Mouse (Mus musculus): Measurements from ENCODE around the gene Fiz1.

Gene Fiz1

DNA sequence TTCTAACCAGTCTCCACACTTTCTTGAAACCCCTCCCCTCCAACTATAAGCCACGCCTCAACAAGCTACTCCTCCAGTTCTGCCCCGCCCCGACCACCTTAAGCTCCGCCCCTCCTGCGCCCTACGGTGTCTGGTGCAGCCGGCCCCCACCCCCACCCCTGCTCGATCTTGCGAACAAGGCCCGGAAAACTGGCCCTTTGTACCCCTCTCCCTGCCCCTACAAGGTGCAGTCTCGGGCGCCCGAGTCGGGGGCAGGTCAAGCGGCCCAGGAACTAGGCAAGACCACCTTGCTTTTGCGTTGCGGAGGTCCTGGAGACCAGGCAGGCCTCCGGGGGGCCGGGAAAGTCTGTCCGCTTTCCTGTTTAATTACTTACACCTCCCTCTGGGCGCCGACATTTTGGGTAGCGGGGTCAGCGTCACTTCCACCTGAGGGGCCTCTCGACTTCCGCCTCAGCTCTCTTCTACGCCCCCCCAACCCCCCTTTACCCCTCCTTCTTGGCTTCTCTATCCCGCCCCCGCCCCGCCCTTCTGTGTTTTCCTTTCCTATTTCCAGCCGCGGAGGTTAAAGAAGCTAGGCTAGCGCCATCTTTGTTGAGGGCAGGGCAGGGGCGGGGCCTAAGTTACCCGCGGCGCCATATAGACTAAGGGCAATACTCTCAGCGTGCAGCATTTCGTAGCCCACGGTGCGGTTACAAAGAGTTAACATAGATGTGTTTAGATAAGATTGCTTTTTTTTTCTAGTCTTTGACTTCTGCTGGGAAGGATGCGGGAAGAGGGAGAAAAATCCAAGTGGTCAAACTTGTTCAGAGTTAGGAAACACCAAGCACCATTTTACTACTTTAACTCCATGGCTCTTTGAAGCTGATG lies at the start of gene Fiz1, which contains the start of gene Zfp524:
Fiz1 (minus strand) TSS at position 447 of the 867 bp plus-strand sequence.
Zfp524 (plus strand) TSS at position 165 of the 867 bp plus-strand sequence.
- DNase-seq (ENCODE audit: low spot score in 2 of 2) = peak; percentile 91 to 98

DNA sequence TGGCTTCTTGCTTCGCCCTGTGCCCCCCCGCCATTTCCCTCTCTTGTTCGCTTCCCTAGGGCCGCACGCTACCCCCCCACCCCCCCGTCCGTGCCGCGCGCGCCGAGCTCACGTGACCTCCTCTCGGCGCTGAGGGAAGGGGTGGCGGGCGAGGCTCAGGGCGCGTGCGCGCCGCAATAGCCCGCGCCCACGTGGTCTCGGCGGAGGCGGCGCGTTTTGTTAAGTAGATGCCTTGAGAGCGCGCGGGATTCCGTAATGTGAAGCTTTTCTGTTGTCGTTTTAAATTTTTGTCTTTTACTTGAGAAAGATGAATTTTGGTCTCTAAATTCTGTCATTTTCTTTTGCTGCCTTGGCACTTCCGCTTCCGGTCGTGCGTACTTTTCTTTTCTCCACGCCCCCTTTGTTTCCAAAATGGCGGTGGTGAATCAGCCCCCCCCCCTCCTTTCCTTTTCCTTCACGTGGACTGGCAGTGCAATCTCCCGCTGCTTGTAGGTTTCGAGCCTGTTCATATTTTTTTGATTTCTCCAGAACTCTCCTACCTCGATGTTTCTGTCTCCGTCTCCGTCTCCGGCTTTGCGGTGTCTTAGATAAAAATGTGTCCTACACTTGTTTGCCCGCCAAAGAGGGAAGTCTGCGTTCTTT lies 48.0 kb upstream of the Fiz1 start:
- DNase-seq (ENCODE audit: low spot score in 2 of 2) = no peak

DNA sequence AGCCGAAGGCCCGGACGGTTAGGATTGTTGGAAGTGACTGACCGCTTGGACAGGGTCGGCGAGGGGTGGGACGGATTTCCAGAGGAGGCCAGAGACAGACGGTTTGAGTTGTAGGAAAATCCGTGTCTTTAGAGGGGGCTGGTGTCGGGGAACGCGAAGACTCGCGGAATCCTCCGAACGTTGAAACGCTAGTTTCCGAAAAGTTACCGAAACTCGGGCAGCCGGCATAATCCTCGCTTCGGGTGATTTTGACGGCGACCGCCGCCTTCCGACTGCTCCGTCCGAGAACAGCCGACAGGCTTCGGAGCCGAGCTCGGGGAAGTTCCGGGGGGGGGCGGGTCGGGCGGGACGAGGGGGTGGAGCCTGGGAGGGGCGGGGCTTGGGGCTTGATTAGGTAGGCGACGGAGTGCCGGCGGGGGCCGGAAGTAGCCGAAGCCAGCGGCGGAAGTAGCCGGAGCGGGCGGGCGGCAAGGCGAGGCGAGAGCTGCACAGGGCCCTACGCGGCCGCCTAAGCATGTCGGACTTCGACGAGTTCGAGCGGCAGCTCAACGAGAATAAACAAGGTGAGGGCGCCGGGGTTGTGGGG lies 47.4 kb upstream of the Fiz1 start, which contains the start of gene U2af2:
U2af2 (plus strand) TSS at position 370 of the 586 bp plus-strand sequence.
- peak; percentile 82 to 87 for DNase-seq (ENCODE audit: low spot score in 2 of 2)

DNA sequence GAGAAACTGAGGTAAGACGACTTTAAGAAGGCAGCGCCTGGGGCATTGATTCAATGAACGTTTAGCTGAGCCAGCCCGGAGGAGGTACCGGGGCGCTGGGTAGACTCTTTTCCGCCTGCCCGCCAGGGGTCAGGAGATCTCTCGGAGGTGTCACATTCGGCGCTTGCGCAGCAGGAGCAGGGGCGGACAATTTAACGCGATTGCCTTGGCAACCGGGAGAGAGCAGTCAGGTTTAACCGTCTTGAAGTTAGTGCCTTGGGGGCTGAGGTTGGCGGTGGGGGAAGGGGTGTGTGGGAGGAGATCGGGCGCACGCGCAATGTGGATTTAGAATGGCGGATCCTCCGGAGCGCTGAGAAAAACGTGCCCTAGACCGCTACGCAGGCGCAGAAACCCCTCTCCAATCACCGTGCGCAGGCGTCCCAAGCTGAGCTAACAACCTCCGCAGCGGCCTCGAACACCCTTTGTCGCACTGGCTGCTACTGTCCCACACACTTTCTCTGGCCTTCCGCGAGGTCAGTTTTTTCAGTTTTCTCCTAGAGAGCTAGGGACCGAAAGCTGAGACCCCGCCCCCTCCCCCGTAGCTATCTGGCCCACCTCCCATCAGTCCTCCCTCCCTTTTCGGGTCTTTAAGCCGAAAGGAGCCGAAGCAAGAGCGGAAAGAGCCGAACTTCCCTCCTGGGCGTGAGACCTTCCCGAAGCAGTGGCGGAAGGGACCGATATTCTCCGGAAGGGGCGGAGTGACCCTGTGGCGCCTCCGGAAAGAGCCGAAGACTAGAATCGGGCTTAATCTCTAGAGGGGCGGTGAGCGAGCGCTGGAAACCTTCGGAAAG lies 46.7 kb upstream of the Fiz1 start:
- DNase-seq (ENCODE audit: low spot score in 2 of 2) = peak; percentile 96 to 99

DNA sequence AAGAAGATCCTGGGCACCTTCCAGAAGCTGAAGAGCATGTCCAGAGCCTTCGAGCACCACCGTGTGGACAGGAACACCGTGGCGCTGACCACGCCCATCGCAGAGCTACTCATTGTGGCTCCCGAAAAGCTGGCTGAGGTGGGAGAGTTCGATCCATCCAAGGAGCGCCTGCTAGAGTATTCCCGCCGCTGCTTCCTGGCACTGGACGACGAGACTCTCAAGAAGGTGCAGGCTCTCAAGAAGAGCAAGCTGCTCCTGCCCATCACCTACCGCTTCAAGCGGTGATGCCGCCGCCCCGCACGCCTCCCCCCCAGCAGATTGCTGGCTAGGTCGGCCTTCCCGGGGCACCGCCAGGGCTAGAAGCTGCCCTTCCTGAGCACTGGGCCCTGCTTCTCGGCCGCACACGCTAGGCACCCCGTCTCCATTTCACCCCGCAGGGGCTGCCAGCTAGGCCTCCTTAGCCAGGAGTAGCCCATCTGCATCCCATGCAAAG lies 45.8 kb upstream of the Fiz1 start:
- peak in 1 of 2 experiments; percentile 81 for DNase-seq (ENCODE audit: low spot score in 2 of 2)

DNA sequence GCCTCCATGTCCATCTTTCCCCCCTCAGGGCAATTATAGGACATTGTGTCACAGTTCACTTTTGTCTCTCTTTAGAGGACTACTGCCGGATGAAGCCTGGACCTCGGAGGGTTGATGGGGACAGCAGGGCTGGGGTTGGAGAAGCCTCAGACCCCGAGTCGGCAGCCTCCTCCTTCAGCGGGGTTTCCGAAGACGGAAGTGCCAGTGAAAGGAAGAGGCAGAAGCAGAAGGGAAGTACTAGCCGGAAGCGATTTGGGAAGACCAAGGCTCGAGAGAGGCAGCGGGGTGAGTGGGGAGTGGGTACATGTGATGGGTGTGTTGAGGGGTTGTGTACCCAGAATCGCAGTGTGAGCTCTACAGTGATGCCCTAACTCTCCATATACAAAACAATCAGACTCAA lies 44.9 kb upstream of the Fiz1 start:
- DNase-seq (ENCODE audit: low spot score in 2 of 2) = no peak

DNA sequence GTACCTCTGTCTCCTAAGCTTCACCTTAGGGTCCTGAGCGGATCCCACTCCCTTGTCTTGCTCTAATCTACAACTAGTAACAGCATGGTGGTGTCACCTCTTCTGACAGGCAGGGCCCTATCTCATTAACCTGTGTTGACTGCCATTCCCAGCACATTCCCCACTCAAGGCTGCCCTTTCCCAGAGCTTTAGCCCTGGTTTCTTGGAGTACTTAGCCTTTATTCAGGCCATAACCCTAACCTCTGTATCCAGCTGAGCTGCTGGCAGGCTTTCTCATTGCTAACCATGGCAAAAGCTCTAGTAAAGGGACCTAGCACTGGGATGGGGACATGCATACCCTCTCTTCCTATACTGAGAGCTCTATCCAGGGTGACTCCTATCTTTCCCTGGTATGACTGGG lies 44.1 kb upstream of the Fiz1 start:
- no peak for DNase-seq (ENCODE audit: low spot score in 2 of 2)

DNA sequence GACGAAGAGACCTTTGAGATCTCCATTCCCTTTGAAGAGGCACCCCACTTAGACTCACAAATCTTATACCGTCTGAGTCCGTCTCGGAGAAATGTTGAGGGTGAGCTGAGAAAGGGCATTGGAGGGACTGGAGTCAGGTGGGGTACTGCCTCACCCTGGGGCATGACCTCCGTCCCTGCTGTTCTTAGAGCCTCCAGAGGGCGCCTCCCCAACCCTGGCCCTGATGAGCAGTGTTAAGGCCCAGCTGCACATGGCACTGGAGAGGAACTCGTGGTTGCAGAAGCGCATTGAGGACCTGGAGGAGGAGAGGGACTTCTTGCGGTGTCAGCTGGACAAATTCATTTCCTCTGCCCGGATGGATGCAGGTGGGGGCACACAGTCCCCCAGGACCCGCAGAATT lies 43.3 kb upstream of the Fiz1 start:
- no peak for DNase-seq (ENCODE audit: low spot score in 2 of 2)

DNA sequence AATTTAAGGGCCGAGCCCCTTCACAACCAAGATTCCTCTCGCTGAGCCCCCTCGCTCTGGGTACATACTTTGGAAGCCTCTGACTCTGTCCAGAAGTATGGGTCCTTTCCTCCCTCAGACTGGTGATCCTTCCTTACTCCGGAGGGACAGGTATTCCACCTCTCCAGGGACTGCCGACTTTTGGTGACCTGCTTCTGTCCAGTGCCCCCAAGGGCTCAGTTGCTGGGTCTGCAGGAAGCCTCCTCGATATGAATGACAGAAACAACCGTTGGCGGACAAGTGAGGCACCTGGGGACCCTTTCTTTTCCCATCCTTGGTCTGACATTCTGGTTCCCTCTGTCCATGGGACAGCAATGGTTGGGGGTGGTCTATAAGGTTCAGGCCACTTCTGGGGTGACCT lies 42.9 kb upstream of the Fiz1 start:
- DNase-seq (ENCODE audit: low spot score in 2 of 2) = no peak

DNA sequence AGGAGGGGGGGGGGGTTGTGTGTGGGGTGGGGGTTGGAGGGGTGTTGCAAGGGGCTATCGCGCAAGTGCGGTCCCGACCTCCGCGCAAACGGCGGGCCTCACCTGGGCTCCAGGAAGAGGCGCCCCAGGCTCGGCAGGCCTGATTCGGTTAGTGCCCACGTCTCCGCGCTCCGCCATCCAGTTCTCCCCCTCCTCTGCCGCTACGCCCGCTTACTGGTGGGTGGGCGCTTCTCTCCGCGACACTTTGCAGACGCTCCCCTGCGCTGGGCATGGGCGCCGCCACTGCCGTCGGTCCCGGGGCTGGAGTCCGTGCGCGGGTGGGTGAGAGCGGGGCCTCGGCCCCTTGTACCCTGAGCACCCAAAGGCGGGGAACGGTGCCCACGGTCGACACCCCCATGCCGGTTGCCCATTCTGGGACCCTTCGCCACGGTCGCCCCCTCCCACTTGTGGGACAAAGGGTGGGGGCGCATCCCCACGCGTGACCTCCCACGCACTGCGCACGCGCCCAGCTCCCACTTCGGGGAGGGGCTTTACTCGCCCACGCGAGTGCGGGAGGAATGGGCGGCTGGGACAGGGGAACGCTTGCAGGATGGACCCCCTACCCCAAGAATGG lies 42.3 kb upstream of the Fiz1 start:
- no peak for DNase-seq (ENCODE audit: low spot score in 2 of 2)

DNA sequence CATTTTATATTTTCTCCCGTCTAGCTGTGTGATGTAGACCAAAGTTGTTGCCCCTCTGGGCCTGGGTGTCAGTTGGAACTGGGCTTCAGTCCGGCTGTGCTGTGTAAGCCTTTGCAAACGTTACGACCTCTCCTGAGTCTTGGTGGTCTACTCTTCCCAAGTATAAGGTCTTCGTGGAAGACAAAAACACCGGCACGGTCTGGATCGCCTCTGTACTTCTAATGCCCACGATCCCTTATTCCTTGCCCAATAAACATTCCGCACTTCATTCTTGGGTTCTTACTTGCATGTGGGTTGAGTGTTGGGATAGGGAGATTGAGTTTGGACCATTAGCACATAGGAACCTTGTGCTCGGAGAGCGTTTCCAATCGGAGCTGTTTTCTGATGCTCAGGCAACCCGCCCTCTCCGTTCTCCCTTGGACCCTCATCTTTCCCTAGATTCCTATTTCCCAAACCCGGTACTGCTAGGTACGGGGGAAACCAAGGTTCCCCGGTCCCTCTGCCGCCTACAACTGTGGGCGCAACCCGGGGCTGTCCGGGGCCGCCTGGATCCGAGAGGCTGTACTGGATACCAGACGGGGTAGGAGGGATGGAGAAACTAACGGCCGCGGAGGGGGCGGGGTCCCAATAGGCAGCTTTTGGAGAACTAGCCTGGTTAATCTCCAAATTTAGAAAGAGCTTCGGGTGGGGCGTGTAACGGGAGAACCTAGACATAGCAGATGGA lies 39.1 kb upstream of the Fiz1 start:
- no peak for DNase-seq (ENCODE audit: low spot score in 2 of 2)

DNA sequence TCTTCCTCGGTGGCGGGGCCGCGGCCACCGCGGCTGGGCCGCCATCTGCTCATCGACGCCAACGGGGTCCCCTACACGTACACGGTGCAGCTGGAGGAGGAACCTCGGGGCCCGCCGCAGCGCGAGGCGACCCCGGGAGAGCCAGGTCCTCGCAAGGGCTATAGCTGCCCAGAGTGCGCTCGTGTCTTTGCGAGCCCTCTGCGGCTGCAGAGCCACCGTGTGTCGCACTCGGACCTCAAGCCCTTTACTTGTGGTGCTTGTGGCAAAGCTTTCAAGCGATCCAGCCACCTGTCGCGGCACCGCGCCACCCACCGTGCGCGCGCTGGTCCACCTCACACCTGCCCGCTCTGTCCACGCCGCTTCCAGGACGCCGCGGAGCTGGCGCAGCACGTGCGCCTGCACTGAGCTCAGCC lies 38.4 kb upstream of the Fiz1 start:
- no peak for DNase-seq (ENCODE audit: low spot score in 2 of 2)

DNA sequence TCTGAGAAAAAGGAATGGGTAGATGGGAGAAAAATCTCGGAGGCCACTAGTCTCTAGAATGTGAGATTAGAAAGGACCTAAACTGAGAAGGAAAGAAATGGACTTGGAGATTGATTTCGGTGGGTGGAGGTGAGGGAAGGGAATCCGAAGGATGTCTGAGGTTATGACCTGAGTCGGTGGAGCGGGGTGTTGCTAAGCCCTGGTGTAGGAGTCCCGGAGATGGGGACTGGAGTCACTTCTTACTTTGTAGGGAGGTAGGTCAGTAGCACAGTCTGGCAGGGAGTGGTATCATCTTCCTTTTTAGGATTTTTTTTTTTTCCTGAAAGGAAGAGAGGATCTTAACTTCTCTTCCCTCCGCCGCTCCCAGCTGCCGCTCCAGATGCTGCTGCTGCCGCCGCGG lies 37.9 kb upstream of the Fiz1 start:
- DNase-seq (ENCODE audit: low spot score in 2 of 2) = no peak

DNA sequence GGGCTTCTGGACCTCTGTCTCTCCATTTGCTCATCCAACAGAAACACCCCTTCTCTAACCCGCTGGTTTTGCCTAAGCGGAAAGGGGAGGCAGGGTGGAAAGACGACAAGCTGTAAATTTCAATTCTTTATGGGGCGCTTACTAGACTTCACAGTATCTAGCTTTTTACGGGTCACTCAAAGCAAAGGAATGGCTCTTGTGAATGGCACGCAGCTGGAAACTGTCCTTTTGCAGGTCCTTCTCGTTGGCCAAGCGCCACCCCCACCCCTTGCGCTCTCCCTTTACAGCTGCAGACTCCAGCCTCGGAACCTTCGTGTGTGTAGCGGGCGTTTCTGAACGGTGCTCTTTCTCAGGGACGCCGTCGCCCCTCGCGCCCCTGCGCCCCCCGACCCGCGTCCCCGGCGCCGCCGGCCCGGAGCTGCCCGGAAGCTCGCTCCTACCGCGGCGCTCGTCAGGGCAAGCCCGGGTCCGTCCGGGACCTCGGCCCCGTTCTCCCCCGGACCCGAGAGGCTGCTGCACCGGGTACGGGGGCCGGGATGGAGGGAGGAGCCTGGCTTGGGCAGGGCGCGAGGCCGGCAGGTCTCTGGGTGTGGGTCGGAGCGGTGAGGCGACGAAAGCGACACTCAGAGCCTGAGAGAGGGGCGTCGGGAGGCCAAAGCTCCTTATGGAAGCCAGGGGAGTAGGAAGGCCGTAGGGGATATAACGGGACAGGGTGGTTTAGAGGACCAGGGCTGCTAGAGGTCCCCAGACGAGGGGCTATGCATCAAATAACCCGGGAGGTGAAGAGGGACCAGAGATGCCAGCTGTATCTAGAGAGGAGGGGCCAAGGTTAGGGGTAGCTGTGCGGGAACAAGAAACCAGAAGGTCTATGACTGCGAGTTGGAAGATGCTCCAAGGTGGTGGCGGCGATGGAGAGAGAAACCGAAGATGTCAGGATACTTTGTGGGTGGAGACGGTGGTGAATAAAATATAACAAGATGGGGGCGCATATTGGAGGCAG lies 37.0 kb upstream of the Fiz1 start, which contains the start of gene Zfp580:
Zfp580 (plus strand) TSS at position 346 of the 1,000 bp plus-strand sequence.
- peak in 1 of 2 experiments; percentile 65 for DNase-seq (ENCODE audit: low spot score in 2 of 2)

DNA sequence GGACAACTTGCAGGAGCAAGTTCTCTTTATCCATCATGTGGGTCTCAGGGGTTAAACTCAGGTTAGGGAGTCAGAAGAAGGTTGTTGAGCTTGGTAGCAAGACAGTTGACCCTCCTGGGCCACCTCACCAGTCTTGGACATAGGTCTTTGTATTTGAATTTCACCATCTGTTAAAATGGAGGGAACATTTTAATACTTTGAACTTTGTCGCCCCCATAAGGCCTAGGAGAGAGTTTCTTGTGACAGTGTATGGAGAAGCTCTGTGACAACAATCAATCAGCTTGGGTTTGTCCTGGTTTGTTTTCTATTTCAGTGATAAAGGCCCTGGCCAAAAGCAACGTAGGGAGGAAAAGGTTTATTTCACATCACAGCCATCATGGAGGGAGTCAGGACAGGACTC lies 32.8 kb upstream of the Fiz1 start:
- no peak for DNase-seq (ENCODE audit: low spot score in 2 of 2)

DNA sequence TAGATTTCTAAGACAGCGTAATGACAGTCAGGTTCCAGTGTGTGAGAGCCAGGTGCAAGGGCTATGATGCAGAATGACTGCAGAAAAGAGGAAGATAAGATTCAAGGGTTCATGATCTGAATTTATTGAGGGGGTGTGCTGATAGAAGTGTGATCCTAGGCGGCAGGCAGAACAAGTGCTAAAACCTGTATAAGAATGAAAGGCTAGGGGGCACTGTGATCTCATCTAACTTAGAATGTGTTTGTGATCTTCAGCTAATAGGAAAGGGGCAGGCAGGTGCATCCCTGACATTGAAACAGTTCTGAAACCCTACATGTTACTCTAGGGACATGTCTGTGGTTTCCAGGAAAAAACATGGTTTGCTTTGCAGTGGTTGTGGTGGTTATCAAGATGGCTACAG lies 31.6 kb upstream of the Fiz1 start:
- DNase-seq (ENCODE audit: low spot score in 2 of 2) = no peak

DNA sequence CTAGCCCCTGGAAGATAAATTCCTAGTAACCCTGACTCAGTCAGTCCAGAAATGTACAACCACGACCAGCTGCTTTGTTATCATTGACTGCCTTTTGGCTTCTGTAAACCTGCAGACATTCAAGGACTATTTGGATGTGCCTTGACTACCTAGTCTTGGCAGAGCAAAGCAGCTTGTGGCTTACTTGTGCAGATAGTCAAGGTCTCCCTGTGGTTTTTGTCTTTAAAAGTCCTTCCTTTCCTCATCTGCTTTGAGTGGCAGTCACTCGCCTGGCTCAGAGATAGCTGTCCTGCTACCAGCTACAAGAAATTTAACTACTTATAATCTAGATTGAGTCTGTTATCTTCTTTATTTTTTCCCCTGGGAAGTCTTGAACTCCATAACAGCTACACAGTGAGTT lies 30.5 kb upstream of the Fiz1 start:
- no peak for DNase-seq (ENCODE audit: low spot score in 2 of 2)

DNA sequence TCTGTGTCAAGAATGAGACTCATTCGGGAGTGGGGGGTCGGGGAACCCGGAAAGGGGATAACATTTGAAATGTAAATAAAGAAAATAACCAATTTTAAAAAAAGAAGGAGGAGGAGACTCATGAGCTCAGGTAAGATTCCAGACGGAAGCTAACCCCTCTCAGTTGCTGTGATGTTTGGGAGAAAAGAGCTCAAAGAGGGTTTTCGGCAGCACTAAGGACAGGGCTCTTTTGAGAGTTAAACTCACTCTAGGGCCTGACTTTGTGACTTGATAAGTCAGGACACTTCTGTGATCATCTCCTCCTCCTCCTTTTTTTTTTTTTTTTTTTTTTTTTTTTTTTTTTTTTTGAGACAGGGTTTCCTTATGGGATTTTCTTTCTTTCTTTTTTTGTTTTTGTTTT lies 24.4 kb upstream of the Fiz1 start:
- DNase-seq (ENCODE audit: low spot score in 2 of 2) = no peak

DNA sequence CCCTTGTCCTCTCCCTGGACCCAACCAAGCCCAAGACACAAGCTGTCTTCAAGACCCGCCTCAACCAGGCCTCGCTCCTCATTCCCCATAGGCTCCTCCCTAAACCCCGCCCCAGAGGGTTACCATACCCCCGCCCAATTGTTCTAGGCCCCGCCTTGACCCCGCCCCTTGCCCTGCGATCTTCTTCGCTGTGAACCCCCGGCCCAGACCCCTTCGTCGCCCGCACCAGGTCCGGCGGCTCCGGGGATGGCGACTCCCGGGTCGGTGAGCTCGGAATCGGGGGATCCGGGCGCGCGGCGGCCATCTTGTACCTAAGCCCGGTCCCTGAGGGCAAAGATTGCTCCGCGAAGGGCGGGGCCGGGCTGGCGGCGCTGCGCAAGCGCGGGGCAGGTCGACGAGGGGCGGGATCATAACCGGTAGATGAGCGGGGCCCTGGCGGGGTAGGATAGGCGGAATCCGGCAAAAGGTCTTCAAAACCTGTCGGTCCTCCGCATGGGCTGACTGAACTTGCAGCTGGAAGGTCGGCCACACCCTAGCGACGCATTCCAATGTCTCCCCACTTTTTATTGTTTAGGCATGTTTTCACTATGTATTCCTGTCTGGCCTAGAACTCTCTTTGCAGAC lies 23.7 kb upstream of the Fiz1 start, which contains the start of gene Zfp784:
Zfp784 (minus strand) TSS at position 338 of the 624 bp plus-strand sequence.
- peak; percentile 75 to 93 for DNase-seq (ENCODE audit: low spot score in 2 of 2)

Measured in left cerebral cortex, adult 9 months (tissue).